Mouse (Mus musculus): ENCODE measurements around the gene Thsd7a. TPM values are rescaled to one million over a fixed set of nuclear protein-coding genes. Genes with fewer than 3 reads are reported as not detected.

The Thsd7a gene
- polyA plus RNA-seq, 1 experiment from 2014 or later: 60.5 TPM

- Histone ChIP-seq H3K36me3 (no peaks in the 10 kb centered on the region), H3K27me3 (no peaks in the 10 kb centered on the region), H3K9ac (no peak overlapping the region), H3K4me1 (replicated peaks) (peaks cover 9% of the 10 kb centered on the region), H3K4me3 (no peak overlapping the region), H3K27ac (replicated peaks) (no peak overlapping the region), H3K4me2 (no peak overlapping the region), H3K9me3 (no peaks in the 10 kb centered on the region)
- 84% methylated on average over 1 of the region's 1 CpGs for WGBS
- no peak for ATAC-seq (ENCODE audit: low read depth)
Measured at GRCm38 (mm10) chr6:12493571-12493970, 255.6 kb downstream of the Thsd7a start.

DNA sequence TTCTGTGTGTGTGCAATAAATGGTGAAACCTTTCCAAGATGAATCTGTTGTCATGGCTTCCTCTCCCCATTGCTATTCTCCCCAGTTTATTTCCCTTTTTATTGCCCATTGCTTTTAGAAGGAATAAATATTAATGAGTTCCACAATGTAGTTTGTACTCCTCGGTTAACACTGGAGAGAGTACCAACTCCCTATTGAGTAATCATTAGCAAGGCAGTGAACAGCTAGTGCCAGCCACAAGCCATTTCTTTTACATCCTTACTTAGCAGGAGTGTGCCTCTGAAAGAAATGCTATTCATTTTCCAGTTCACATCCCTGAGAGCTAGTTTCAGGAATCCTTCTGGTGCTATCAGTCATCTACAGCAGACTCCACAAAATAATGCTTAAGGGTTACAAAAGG, 260.3 kb downstream of the Thsd7a start:
- 18% methylated on average over 1 of the region's 1 CpGs for WGBS

DNA sequence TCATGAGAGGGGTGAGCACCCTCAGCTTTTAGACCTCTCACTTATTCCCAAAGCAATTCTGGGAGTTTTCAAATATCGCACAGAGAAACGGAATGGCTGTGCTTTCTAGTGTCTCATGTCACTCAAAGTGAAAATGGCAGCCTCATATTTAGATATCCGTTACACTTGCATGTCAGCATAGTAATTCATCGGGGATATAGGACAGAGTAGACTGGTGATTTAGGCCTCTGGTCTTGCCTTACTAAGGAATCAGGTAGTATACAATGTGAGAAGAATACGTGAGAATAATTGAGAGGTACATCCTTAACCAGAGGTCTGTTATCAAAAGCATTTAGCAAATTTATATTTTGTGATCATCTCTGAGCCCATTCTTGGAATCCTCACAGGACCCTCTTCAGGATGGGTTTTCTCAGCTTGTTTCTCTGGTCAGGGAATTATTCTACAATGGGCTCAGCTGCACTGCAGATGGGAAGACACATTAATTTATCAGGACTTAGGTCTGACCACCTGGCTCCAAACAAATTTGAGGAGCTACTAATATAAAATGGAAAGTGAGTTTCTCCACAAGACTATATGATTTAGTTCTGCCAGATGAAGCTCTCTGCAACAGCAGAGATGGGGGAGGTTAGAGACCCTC, 267.6 kb downstream of the Thsd7a start:
- ATAC-seq (ENCODE audit: low read depth): no peak; the same call in 1 of the 2 replicates
- Histone ChIP-seq H3K9me3 (no peaks in the 10 kb centered on the region), H3K4me2 (no peak overlapping the region), H3K27ac (replicated peaks) (peak overlapping the region; percentile 68), H3K4me1 (replicated peaks) (peaks cover 9% of the 10 kb centered on the region; the same call in 1 of the 2 replicates), H3K36me3 (no peaks in the 10 kb centered on the region), H3K9ac (no peak overlapping the region), H3K4me3 (no peak overlapping the region), H3K27me3 (no peaks in the 10 kb centered on the region)
- WGBS: 44% methylated on average over 5 of the region's 5 CpGs

More for the DNA sequence above, 260.3 kb downstream of the Thsd7a start:
- H3K9ac ChIP-seq: no peak overlapping the region
- peak; percentile 95 for ATAC-seq (ENCODE audit: low read depth)
- H3K27me3 ChIP-seq: no peaks in the 10 kb centered on the region
- no peaks in the 10 kb centered on the region for H3K9me3 ChIP-seq
- peak overlapping the region; percentile 85 for H3K27ac ChIP-seq (replicated peaks)
- no peak overlapping the region for H3K4me3 ChIP-seq
- H3K36me3 ChIP-seq: no peaks in the 10 kb centered on the region
- H3K4me1 ChIP-seq (replicated peaks): peaks cover 12% of the 10 kb centered on the region
- H3K4me2 ChIP-seq: no peak overlapping the region

GRCm38 (mm10) chr6:12478359-12478758, 270.9 kb downstream of the Thsd7a start:
- WGBS: 79% methylated on average over 1 of the region's 1 CpGs
- Histone ChIP-seq H3K36me3 (no peaks in the 10 kb centered on the region), H3K4me3 (no peak overlapping the region), H3K4me1 (replicated peaks) (peaks cover 9% of the 10 kb centered on the region; the same call in 1 of the 2 replicates), H3K9me3 (no peaks in the 10 kb centered on the region), H3K27me3 (no peaks in the 10 kb centered on the region), H3K27ac (replicated peaks) (no peak overlapping the region), H3K9ac (no peak overlapping the region), H3K4me2 (no peak overlapping the region)
- no peak for ATAC-seq (ENCODE audit: low read depth)

DNA sequence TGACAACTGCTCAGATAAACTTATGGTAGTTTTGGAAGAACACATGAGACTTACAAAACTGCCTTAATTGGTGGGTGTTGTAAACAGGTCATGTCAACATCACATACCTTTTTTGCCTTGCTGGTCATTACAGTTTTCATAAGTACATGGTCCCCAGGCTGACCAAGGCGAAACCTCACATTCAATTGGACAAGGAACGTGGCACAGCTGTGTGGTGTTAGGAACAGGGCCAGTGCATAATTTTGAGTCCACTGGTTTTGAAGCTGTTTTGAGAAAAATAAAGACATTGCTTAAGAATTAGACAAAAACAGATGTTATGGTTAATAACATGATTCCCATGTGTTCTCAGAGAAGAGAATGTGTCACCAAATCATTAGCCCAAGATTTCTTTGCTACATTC, 278.3 kb downstream of the Thsd7a start:
- H3K4me2 ChIP-seq: no peak overlapping the region
- WGBS: 88% methylated on average over 2 of the region's 2 CpGs

DNA sequence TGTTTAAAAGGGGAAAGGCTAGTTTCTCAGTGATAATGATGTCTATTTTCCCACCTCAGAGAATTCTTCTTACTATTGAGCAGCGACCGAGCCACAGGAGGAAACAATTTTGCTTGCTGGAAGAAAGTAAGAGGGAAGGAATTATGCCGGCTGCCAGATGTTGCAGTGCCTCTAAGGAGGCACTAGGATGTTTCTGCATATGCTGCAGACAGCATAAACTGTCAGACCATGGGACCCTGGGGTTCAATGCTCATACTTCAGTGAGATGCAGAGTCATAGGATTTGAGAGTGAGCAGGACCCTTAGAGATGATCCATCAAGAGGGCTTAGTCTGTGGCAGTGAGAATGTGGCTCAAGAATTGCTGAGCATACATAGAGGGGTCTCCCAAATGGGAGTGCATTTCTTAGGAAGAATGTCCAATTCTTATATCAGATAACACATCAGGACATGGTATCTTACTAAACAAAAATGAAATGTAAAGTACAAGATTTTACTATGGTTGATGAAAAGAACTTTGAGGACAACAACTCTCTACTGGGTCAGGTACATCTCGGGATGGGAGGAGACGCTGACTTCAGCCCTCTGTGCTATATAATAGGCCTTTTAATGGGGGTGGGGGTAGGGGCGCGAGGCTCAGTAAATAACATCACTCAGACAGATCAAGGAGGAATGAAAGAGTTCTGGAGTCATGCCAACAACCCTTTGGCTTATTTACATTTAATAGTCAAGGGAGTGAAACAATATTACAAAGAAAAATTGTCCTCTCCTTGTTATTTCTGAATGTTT, 281.7 kb downstream of the Thsd7a start:
- H3K4me2 ChIP-seq: no peak overlapping the region
- H3K9ac ChIP-seq: no peak overlapping the region
- WGBS: 38% methylated on average over 7 of the region's 7 CpGs
- H3K27ac ChIP-seq (replicated peaks): no peak overlapping the region; the same call in 1 of the 2 replicates
- peaks cover 5% of the 10 kb centered on the region for H3K36me3 ChIP-seq
- H3K9me3 ChIP-seq: no peaks in the 10 kb centered on the region
- no peaks in the 10 kb centered on the region for H3K27me3 ChIP-seq
- H3K4me1 ChIP-seq (replicated peaks): peaks cover 22% of the 10 kb centered on the region
- H3K4me3 ChIP-seq: no peak overlapping the region
- ATAC-seq (ENCODE audit: low read depth): peak; percentile 65; the same call in 1 of the 2 replicates

More for the DNA sequence above, 278.3 kb downstream of the Thsd7a start:
- no peaks in the 10 kb centered on the region for H3K9me3 ChIP-seq
- no peak overlapping the region for H3K27ac ChIP-seq (replicated peaks)
- no peak overlapping the region for H3K4me3 ChIP-seq
- ATAC-seq (ENCODE audit: low read depth): no peak
- peaks cover 17% of the 10 kb centered on the region for H3K4me1 ChIP-seq (replicated peaks)
- H3K9ac ChIP-seq: no peak overlapping the region
- no peaks in the 10 kb centered on the region for H3K27me3 ChIP-seq
- H3K36me3 ChIP-seq: peaks cover 5% of the 10 kb centered on the region

- WGBS: 97% methylated on average over 4 of the region's 4 CpGs
- no peaks in the 10 kb centered on the region for H3K36me3 ChIP-seq
- no peaks in the 10 kb centered on the region for H3K27me3 ChIP-seq
- H3K27ac ChIP-seq (replicated peaks): no peak overlapping the region
- no peak for ATAC-seq (ENCODE audit: low read depth)
- H3K4me2 ChIP-seq: no peak overlapping the region
- H3K4me1 ChIP-seq (replicated peaks): no peaks in the 10 kb centered on the region
- H3K9me3 ChIP-seq: no peaks in the 10 kb centered on the region
- no peak overlapping the region for H3K4me3 ChIP-seq
- no peak overlapping the region for H3K9ac ChIP-seq
Measured at GRCm38 (mm10) chr6:12458841-12459240, 290.4 kb downstream of the Thsd7a start.

- Histone ChIP-seq H3K4me2 (no peak overlapping the region), H3K9me3 (no peaks in the 10 kb centered on the region), H3K27me3 (no peaks in the 10 kb centered on the region), H3K27ac (replicated peaks) (no peak overlapping the region), H3K36me3 (no peaks in the 10 kb centered on the region), H3K9ac (no peak overlapping the region), H3K4me3 (no peak overlapping the region), H3K4me1 (replicated peaks) (no peaks in the 10 kb centered on the region)
- ATAC-seq (ENCODE audit: low read depth): no peak
- WGBS: 80% methylated on average over 1 of the region's 1 CpGs
Measured at GRCm38 (mm10) chr6:12457451-12457850, 291.8 kb downstream of the Thsd7a start.

- no peaks in the 10 kb centered on the region for H3K27me3 ChIP-seq
- no peak overlapping the region for H3K27ac ChIP-seq (replicated peaks)
- H3K36me3 ChIP-seq: no peaks in the 10 kb centered on the region
- H3K4me1 ChIP-seq (replicated peaks): no peaks in the 10 kb centered on the region
- H3K4me2 ChIP-seq: no peak overlapping the region
- no peaks in the 10 kb centered on the region for H3K9me3 ChIP-seq
- H3K9ac ChIP-seq: no peak overlapping the region
- no peak overlapping the region for H3K4me3 ChIP-seq
- 81% methylated on average over 1 of the region's 1 CpGs for WGBS
- ATAC-seq (ENCODE audit: low read depth): no peak
Measured at GRCm38 (mm10) chr6:12454876-12455485, 294.2 kb downstream of the Thsd7a start.

DNA sequence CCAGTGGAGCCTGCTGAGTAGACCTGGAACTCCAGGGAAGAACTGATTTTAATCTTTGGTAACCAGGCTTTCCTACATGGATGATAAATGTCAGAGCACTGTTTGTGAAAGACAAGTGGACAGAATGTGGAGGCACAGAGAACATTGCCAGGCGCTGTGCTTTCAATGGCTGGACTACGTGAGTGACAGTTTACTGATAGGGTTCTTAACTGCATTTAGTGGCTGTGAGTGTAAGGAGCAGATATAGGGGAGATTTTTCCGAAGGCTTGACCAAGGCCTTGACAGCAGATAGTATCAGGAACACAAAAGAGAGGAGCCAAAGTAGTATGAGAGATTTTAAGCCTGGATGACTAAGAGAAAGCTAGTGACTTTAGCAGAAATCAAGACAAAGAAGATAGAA, 295.1 kb downstream of the Thsd7a start:
- Histone ChIP-seq H3K27me3 (no peaks in the 10 kb centered on the region), H3K4me2 (no peak overlapping the region), H3K27ac (replicated peaks) (no peak overlapping the region), H3K4me3 (no peak overlapping the region), H3K9ac (no peak overlapping the region), H3K9me3 (no peaks in the 10 kb centered on the region), H3K36me3 (no peaks in the 10 kb centered on the region), H3K4me1 (replicated peaks) (no peaks in the 10 kb centered on the region)
- WGBS: 90% methylated on average over 3 of the region's 3 CpGs
- no peak for ATAC-seq (ENCODE audit: low read depth)

- ATAC-seq (ENCODE audit: low read depth): no peak
- H3K9ac ChIP-seq: no peak overlapping the region
- WGBS: 44% methylated on average over 3 of the region's 3 CpGs
- no peaks in the 10 kb centered on the region for H3K27me3 ChIP-seq
- no peak overlapping the region for H3K4me3 ChIP-seq
- no peak overlapping the region for H3K4me2 ChIP-seq
- no peaks in the 10 kb centered on the region for H3K36me3 ChIP-seq
- H3K4me1 ChIP-seq (replicated peaks): no peaks in the 10 kb centered on the region
- no peak overlapping the region for H3K27ac ChIP-seq (replicated peaks)
- no peaks in the 10 kb centered on the region for H3K9me3 ChIP-seq
Measured at GRCm38 (mm10) chr6:12448851-12449250, 300.4 kb downstream of the Thsd7a start.

DNA sequence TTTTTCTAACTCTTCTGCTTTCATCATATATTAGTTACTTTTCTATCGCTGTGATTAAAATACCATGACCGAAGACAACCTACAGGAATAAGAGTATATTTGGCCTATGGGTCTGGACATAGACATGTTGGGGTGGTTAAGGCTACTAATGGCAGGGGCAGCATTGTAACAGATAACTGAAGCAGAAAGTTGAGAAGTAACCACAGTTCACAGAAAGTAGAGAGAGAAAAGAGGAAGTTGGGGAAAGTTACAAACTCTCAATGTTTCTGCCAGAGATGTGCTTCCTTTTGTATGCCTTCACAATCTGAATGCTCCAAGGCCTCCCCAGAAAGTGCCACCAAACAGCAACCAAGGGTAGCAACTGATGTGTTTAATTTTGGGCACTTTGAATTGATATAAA, 303.7 kb downstream of the Thsd7a start:
- Histone ChIP-seq H3K4me1 (replicated peaks) (no peaks in the 10 kb centered on the region), H3K9ac (no peak overlapping the region), H3K27me3 (no peaks in the 10 kb centered on the region), H3K4me2 (no peak overlapping the region), H3K9me3 (no peaks in the 10 kb centered on the region), H3K27ac (replicated peaks) (no peak overlapping the region), H3K4me3 (no peak overlapping the region), H3K36me3 (no peaks in the 10 kb centered on the region)
- 98% methylated on average over 2 of the region's 2 CpGs for WGBS
- no peak for ATAC-seq (ENCODE audit: low read depth)
